Mouse (Mus musculus) spleen, adult 2 months (tissue): ENCODE results near the gene Gbp6.
"Not testable (repeated sequence)": the region's sequence is repeated elsewhere in the genome, so short reads cannot be mapped to it uniquely, and the experiment has no call there.

Experiments used
- CTCF ChIP-seq: fragments of 200-500 bp; IDR thresholded peaks from 2 replicates; pipeline ENCODE4 v1.5.1; 2011; ENCODE audit warnings: mild to moderate bottlenecking, inconsistent platforms; ENCODE audit not compliant: insufficient read depth, insufficient read length, insufficient replicate concordance; ENCODE audit errors: extremely low read depth
- POLR2A ChIP-seq: fragments of 200-500 bp; IDR thresholded peaks from 2 replicates; pipeline ENCODE4 v1.6.1; 2011; ENCODE audit warnings: low read depth, low read length, inconsistent platforms

DNA sequence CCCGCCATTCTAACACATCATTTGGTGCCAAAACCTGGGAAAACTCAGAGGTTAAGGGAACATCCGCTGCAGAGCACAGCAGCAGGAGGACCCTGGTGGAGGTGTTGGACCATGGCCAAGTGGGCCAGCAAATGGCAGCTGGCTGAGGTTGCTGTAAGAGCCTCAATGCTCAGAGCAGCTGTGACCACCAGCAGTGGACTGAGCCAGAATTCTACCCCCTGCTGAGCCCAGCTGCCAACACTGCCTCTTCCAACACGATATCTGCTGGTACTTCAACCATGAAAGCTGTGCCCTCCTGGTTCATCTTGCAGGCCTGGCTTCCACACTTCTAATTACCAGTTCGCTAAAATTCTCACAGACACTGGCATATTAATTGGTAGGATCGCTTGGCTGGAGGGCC is 52.5 kb downstream of the Gbp6 start:
- not testable (repeated sequence) for TF ChIP-seq CTCF, POLR2A
